Mouse (Mus musculus): ENCODE measurements around the gene Retnlb.
"Not testable (repeated sequence)": the region's sequence is repeated elsewhere in the genome, so short reads cannot be mapped to it uniquely, and the experiment has no call there.

Retnlb gene

GRCm38 (mm10) chr16:48816695-48817094 is at the start of gene Retnlb:
Gene Retnlb (plus strand): TSS chr16:48816856.
- in situ Hi-C loops (cut with MboI, MseI), result loop anchor here (10.0 kb wide), 1 partner anchor 222 kb away; no protein-coding TSS in a partner anchor

- in situ Hi-C loops (cut with MboI, MseI), result loop anchor here (25.0 kb wide), 1 partner anchor 1018 kb away; no protein-coding TSS in a partner anchor
These were observed 47.5 kb upstream of the Retnlb start for GRCm38 (mm10) chr16:48769183-48769582.

DNA sequence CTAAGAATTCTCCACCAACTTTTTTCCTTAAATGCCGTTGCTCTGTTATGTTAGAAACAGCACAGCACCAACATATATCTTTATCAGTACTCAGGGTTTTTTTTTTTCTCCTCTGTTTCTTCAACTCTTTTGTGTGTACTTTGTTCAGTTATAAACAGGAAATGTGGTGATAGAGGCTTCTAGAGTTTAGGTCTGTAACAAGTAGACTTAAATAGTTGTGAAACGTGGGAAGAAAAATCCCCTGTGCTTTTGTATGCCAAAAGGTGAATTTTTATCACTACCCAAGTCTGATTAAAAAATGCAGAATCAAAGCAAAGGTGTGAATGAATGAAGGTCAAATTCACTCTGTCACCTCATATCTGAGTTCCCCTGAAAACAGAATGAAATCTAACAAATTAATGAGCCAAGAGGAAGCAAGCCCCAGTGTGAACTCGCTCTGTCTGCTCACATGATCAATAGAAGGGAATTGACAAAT is 44.6 kb upstream of the Retnlb start, which contains the start of gene Trat1:
Gene Trat1 (minus strand): TSS at position 51 of the 475 bp plus-strand sequence.
- in situ Hi-C loops (cut with MboI, MseI), result loop anchor here (25.0 kb wide), 1 partner anchor 1015 kb away; no protein-coding TSS in a partner anchor

- in situ Hi-C loops (cut with MboI, MseI), result no loop called here
These were observed 39.4 kb upstream of the Retnlb start for GRCm38 (mm10) chr16:48777254-48777653.

DNA sequence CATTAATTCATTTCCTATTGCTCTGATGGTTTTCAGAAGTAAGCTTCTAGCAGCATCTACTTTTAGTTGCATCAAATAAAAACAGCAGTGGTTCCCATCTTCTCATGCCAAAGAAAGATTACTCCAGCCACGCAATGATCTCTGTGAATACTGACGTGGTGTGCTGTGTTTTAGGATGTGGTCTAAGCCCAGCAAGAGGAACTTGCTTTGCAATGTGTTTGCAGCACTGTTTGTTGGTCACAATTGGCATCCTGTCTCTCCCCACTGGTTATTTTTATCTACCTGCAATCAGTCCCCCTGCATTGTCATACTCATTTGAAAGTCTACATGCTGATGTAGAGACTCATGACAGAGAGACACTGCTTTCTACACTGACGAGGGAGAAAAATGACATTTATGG is 30.4 kb upstream of the Retnlb start:
- in situ Hi-C loops (cut with MboI, MseI), result no loop called here

DNA sequence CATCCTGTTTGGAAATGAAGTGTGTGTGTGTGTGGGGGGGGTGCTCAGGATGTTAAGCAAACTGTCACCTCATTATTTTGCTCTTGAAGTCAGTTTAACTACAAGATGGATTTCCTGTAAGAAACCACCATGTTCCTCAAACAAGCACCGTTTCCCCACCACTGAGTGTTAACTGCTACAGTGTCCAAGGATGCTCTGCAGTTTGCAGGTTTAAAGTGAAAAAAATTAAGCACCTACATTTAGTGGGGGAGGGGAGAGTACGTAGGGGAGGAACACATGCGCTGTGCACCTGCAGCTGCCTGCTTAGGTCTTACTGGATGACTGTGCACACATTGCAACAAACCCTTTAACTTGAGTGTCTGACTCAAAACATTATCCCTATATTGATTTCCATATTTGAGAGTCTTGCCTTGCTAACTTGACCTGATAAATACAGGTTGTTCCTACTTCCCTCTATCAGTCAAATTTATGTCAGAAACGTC is 27.9 kb upstream of the Retnlb start:
- in situ Hi-C loops (cut with MboI, MseI), result no loop called here

DNA sequence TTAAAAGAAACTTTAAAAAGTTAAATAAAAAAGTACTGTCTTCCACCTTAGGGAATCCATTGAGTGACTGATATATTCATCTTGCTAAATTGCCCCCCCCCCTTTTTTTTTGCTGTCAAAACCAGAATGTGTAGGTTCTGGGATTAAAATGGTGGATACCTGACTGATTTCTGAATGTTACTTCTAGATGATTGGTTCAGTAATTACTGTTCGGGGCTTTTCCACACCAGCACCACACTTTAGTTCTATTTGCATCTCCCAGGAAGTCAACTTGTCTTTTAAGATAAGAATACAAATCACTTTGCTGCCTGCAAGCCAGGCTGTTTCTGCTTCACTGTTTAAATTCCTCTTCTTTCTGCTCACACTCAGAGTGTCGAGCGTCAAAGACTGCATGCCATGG is 18.4 kb upstream of the Retnlb start:
- in situ Hi-C loops (cut with MboI, MseI), result no loop called here

DNA sequence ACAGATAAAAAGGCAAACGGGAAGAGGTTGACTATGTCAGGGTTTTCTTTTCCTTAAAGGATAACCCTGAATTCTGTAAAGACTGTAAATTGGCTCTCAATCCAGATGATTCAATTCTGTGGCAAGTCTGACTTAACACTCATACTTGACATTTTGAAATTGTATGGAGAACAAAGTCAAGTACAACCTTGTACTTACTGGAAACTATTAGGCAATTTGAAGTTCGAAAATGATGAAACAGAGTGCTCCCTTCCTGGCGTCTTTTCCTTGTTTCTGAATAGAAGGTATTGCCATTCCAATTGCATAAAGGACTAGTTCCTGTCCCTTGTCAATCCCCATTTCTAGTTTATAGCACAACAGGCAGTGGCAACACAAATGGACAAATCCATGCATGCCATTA is 17.2 kb upstream of the Retnlb start:
- in situ Hi-C loops (cut with MboI, MseI), result no loop called here

DNA sequence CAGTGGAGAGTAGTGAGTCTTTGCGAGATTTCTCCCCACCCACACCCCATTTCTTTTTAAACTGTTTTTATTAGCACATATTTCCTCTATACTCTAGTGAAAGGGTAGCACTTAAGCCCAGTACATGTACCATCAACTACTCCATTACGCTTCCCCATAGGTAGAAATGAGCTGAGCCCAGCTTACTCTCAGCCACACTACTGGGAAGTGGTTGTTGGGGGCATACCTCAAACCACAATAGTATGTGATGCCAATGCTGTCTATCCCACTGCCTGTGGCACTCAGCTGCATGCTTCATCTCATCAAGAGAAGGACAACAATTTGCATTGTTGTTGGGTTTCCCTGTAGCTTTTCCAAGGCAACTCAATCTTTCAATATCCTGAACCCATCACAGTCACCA is 15.8 kb upstream of the Retnlb start:
- in situ Hi-C loops (cut with MboI, MseI), result no loop called here

DNA sequence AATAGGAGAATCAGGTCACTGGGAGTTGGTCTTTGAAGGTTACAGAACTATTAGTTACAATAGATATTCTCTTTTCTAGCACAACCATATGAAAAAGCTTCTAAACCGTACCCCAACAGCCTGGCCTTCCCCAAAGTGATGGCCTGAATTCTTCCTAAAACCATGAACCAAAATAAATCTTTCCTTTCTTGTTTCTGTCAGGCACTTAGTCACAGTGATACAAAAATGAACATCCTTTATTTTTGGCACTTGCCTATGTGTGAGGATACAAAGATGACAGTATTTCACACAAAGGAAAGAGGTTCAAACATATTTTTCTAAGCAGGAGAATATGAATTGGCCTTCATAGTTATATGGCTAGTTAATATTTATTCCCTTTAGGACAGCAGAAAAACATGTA is 11.2 kb upstream of the Retnlb start:
- in situ Hi-C loops (cut with MboI, MseI), result no loop called here

DNA sequence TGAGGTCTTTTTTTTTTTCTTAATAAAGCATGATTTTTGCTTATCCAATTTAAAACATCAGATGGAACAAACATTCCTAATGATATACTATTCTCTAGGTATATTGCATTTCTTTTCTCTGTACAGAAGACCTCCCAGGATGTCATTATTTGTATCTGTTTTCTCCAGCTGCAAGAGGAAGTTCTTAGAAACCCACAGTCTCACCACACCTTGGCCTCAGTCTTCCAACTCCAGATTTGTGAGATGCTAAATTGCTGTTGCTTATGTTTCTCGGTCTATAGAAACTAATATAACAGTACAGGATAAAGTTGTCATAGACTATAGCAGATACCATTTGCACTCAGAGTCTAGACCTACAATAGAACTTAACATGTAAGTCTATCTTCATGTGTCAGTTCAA is 10.1 kb upstream of the Retnlb start:
- in situ Hi-C loops (cut with MboI, MseI), result no loop called here

DNA sequence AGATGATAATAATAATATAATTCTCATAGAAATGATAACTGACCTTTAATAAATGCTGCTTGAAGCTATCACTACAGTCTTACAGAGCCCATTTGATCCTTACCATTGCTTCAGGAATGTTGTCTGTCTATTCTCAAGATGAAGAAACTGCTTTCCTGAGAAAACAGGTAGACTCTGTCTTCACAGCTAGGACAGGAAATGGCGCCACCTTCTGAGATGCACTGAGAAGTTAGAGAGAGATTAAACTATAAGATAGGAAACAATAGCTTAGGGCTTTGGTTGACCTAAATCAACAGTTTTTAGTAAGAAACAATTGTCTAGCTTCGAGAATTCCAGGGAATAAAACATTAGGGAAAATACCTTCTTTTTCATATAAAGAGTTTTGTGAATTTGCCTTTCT is 7.3 kb upstream of the Retnlb start:
- in situ Hi-C loops (cut with MboI, MseI), result no loop called here

DNA sequence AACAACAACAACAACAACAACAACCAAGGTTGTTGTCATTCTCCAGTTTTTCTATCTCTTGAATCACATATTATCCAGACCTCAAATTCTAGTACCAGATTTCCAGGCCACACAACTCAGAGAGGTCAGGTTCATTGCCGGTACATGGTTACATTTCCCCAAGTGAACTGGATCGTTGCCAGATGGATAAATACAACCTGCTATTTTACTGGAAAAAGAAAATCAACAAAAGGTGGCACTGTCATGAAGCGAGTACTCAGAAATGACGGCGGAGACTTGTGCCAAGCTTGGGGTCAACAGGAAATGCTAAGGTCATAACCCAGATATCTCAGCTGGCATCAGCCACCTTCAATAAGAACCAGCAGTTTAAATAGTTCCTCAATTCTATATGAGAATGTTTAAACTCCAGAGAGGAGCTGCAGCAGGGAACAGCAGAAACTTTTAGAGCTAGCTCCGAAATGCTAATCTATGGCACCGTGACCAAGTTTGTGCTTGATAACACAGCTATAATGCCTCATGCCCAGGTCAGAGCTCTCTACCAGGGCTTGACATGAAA is 4.7 kb upstream of the Retnlb start:
- in situ Hi-C loops (cut with MboI, MseI), result loop anchor here (10.0 kb wide), 1 partner anchor 217 kb away; no protein-coding TSS in a partner anchor

GRCm38 (mm10) chr16:48818524-48818923 is 1.9 kb downstream of the Retnlb start:
- in situ Hi-C loops (cut with MboI, MseI), result loop anchor here (10.0 kb wide), 1 partner anchor 224 kb away; no protein-coding TSS in a partner anchor

DNA sequence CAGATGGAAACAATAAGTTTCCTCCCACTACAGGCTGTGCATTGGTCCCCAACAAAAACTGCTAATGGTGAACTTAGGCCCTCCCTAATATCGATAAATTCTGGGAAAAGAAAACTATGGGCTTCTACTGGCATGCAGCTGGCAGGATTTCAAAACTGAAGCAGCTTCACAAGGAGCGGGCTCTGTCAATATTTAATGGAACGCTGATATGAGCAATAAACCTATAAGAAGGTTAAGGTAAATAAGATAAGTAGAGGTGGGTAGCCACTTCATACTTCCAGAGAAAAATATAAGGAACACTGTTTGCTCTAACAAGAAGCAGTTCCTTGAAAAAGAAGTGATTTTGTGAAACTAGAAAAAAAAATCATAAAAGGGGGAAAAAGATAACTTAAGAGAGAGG is 9.8 kb downstream of the Retnlb start:
- in situ Hi-C loops (cut with MboI, MseI), result loop anchor here (25.0 kb wide), 2 partner anchors 464 to 1414 kb away; no protein-coding TSS in a partner anchor

DNA sequence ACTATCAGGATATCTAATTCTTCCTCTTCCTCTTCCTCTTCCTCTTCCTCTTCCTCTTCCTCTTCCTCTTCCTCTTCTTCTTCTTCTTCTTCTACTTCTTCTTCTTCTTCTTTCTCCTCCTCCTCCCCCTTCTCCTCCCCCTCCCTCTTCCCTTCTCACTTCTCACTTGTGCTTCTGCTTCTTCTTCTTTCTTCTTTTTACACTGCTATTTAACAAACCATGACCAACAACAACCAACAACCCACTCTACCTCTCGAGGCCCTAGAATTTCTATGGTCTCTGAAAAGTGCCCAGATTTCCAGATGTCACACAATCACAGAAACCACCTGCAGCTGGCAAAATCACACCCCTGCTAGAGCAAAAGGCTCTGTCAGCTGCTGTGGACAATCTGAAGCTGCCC is 11.0 kb downstream of the Retnlb start:
- in situ Hi-C loops (cut with MboI, MseI), result loop anchor here (25.0 kb wide), 2 partner anchors 465 to 1415 kb away; no protein-coding TSS in a partner anchor

- in situ Hi-C loops (cut with MboI, MseI), result loop anchor here (25.0 kb wide), 2 partner anchors 467 to 1417 kb away; no protein-coding TSS in a partner anchor
These were observed 12.4 kb downstream of the Retnlb start for GRCm38 (mm10) chr16:48829060-48829459.

DNA sequence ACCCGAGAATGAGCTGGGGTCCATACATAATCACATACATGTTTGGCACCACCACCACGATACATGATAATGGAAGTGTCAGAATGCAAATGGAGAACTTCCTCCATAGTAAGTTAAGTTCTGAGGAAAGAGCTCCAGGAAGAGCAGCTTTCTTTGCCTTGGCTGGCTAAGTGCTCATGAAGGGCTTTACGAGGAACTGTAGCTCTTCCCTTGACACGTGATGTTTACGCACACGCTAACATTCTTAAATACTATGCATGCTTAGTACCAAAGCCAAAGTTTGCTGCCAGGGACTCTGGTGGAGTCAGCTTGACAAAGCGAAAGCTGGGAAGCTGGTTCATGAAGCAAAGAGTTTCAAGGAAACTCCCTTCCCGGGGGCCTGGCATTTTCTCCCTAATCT is 15.4 kb downstream of the Retnlb start:
- in situ Hi-C loops (cut with MboI, MseI), result loop anchor here (25.0 kb wide), 2 partner anchors 470 to 1420 kb away; no protein-coding TSS in a partner anchor

- in situ Hi-C loops (cut with MboI, MseI), result loop anchor here (25.0 kb wide), 2 partner anchors 471 to 1421 kb away; no protein-coding TSS in a partner anchor
These were observed 17.0 kb downstream of the Retnlb start for GRCm38 (mm10) chr16:48833626-48834025.

DNA sequence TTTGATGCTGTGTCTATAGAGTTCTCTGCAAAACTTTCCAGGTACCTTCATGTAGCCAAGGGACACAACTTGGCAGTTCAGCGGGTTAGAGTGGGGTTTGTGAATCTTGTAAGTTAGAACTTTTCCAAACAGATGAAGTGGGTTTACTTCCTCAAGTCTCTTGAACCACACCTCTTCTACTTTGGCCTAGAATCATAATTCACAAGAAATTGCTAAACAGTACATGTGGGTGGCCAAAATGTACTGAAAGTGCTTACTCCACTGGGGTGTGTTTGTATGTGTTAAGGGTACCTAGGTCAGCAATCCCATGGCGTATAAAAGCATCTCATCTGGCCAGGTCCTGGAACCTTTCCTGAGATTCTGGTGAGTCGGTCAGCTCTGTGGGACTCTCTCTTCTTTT is 25.6 kb downstream of the Retnlb start, which contains the start of gene Retnla:
Gene Retnla (plus strand): TSS at position 286 of the 400 bp plus-strand sequence.
- in situ Hi-C loops (cut with MboI, MseI), result loop anchor here (10.0 to 25.0 kb wide), 3 partner anchors 53 to 1430 kb away; no protein-coding TSS in a partner anchor

DNA sequence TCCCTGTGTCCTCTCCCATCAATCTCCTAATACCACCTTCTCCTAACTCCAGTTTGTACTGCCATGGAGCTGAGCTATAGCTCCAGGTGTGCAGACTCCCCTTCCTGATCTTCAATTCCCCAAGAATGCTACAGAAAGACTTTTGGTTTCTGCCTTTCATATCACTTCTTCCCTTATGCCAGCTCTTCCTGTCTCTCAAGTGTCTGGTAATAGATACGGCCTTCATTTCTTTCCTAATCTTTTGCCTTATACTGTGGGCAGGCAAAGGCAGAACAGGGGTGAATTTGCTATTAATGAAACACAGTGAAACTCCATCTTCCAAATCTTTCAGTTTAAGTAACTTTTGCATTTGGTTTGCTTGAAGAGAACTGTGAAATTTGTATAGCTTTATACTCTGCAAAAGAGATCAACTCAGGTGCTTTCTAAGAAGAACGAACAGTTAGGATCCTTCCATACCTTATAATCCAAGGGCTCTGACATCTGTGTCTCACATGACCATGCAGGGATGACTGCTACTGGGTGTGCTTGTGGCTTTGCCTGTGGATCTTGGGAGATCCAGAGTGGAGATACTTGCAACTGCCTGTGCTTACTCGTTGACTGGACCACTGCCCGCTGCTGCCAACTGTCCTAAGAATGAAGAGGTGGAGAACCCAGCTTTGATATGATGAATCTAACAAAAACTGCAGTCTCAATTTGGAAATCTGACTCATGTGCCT is 27.2 kb downstream of the Retnlb start:
- in situ Hi-C loops (cut with MboI, MseI), result loop anchor here (10.0 to 25.0 kb wide), 3 partner anchors 51 to 1432 kb away; no protein-coding TSS in a partner anchor

GRCm38 (mm10) chr16:48865004-48865403 is 48.3 kb downstream of the Retnlb start:
- in situ Hi-C loops (cut with MboI, MseI), result not testable (repeated sequence)
